Mouse (Mus musculus): ENCODE measurements around the gene Xpo6. TPM values are rescaled to one million over a fixed set of nuclear protein-coding genes. Genes with fewer than 3 reads are reported as not detected.

Xpo6 gene
- total RNA-seq, 2 experiments from 2014 or later, result 20.9 to 23.6 TPM

- no peak for DNase-seq
- intact Hi-C loops (cut with DNase I), result loop anchor here (2.0 kb wide), 2 partner anchors 317 to 409 kb away; no protein-coding TSS in a partner anchor
Measured at GRCm38 (mm10) chr7:126083341-126083979, 116.8 kb downstream of the Xpo6 start.

GRCm38 (mm10) chr7:126082286-126082741 is 118.0 kb downstream of the Xpo6 start, which contains the start of gene Gsg1l:
Gene Gsg1l, minus strand, starts transcription at chr7:126082411.
- intact Hi-C loops (cut with DNase I), result loop anchor here (1.0 to 2.0 kb wide), 3 partner anchors 262 to 408 kb away; no protein-coding TSS in a partner anchor
- DNase-seq, result peak in 1 of 2 experiments; percentile 36

GRCm38 (mm10) chr7:126081727-126082285 is 118.5 kb downstream of the Xpo6 start:
- intact Hi-C loops (cut with DNase I), result loop anchor here (1.0 to 2.0 kb wide), 3 partner anchors 262 to 407 kb away; no protein-coding TSS in a partner anchor
- peak in 1 of 2 experiments; percentile 28 for DNase-seq

GRCm38 (mm10) chr7:126080949-126081654 is 119.2 kb downstream of the Xpo6 start:
- intact Hi-C loops (cut with DNase I), result no loop called here
- no peak for DNase-seq

- intact Hi-C loops (cut with DNase I), result loop anchor here (5.0 kb wide), 1 partner anchor 110 kb away; no protein-coding TSS in a partner anchor
- no peak for DNase-seq
Measured at GRCm38 (mm10) chr7:126076935-126077334, 123.4 kb downstream of the Xpo6 start.

- DNase-seq, result no peak
- intact Hi-C loops (cut with DNase I), result loop anchor here (5.0 kb wide), 1 partner anchor 108 kb away; no protein-coding TSS in a partner anchor
Measured at GRCm38 (mm10) chr7:126075058-126075457, 125.2 kb downstream of the Xpo6 start.

- DNase-seq, result no peak
- intact Hi-C loops (cut with DNase I), result no loop called here
Measured at GRCm38 (mm10) chr7:126070321-126070720, 130.0 kb downstream of the Xpo6 start.

GRCm38 (mm10) chr7:126066777-126067176 is 133.5 kb downstream of the Xpo6 start:
- intact Hi-C loops (cut with DNase I), result no loop called here
- peak; percentile 63 to 73 for DNase-seq

GRCm38 (mm10) chr7:126065243-126065876 is 134.9 kb downstream of the Xpo6 start:
- intact Hi-C loops (cut with DNase I), result no loop called here
- DNase-seq, result no peak

- intact Hi-C loops (cut with DNase I), result no loop called here
- DNase-seq, result no peak
Measured at GRCm38 (mm10) chr7:126062228-126062627, 138.1 kb downstream of the Xpo6 start.

GRCm38 (mm10) chr7:126058918-126059317 is 141.4 kb downstream of the Xpo6 start:
- intact Hi-C loops (cut with DNase I), result no loop called here
- DNase-seq, result no peak

GRCm38 (mm10) chr7:126057332-126057914 is 142.9 kb downstream of the Xpo6 start:
- intact Hi-C loops (cut with DNase I), result no loop called here
- no peak for DNase-seq

- intact Hi-C loops (cut with DNase I), result no loop called here
- DNase-seq, result no peak
Measured at GRCm38 (mm10) chr7:126054574-126054973, 145.7 kb downstream of the Xpo6 start.

GRCm38 (mm10) chr7:126053618-126054017 is 146.7 kb downstream of the Xpo6 start:
- intact Hi-C loops (cut with DNase I), result no loop called here
- no peak for DNase-seq

- DNase-seq, result no peak
- intact Hi-C loops (cut with DNase I), result no loop called here
Measured at GRCm38 (mm10) chr7:126051910-126052309, 148.4 kb downstream of the Xpo6 start.

Other genes with a start within 250 kb of the Xpo6 start
- 10 to 100 TPM in 1 of 2 experiments, 1 to 10 TPM in 1; 7.1 to 10.6 TPM for gene Gsg1l, start 118.1 kb downstream of the Xpo6 start, total RNA-seq (2021)
- gene Sbk1, start 72.1 kb upstream of the Xpo6 start, total RNA-seq (2021), result 10 to 100 TPM; 76.8 to 94.9 TPM
- gene Lat, start 169.1 kb upstream of the Xpo6 start, total RNA-seq (2021), result under 1 TPM in 1 of 2 experiments, not detected in 1; 0.33 TPM
- gene Spns1, start 176.9 kb upstream of the Xpo6 start, total RNA-seq (2021), result 10 to 100 TPM; 31.5 to 33.1 TPM
- gene Nfatc2ip, start 196.2 kb upstream of the Xpo6 start, total RNA-seq (2021), result 1 to 10 TPM; 3.9 to 4.6 TPM
- 1 to 10 TPM in 1 of 2 experiments, under 1 TPM in 1; 0.44 to 1.5 TPM for gene Cd19, start 214.4 kb upstream of the Xpo6 start, total RNA-seq (2021)
- gene Rabep2, start 228.3 kb upstream of the Xpo6 start, total RNA-seq (2021), result 1 to 10 TPM; 7.5 to 9.0 TPM